Mouse (Mus musculus) stomach, embryonic 16.5 days (tissue): ENCODE results near the gene Gm45208. TPM values are rescaled to one million over a fixed set of nuclear protein-coding genes. Genes with fewer than 3 reads are reported as not detected.

Experiments
- ATAC-seq: fragments of 200-750 bp; cut with Nextera tagmentation; 2 replicates; pipeline ENCODE4 v1.8.0; 2017; ENCODE audit warnings: moderate number of reproducible peaks, moderate TSS enrichment; ENCODE audit not compliant: insufficient read depth, low FRiP score
- H3K27ac ChIP-seq: fragments of 300-500 bp; sonication (generic); 2 replicates; pipeline ENCODE4 v1.5.1; 2014; ENCODE audit warnings: low read length
- H3K27me3 ChIP-seq: fragments of 300-500 bp; sonication (generic); 2 replicates; pipeline ENCODE4 v1.6.1; 2014; ENCODE audit warnings: low read length, control low read depth, mixed read lengths; ENCODE audit not compliant: control insufficient read depth, insufficient read depth
- H3K36me3 ChIP-seq: fragments of 300-500 bp; sonication (generic); 2 replicates; pipeline ENCODE4 v1.6.1; 2014; ENCODE audit warnings: low read length; ENCODE audit not compliant: control insufficient read depth, insufficient read depth
- H3K4me1 ChIP-seq: fragments of 300-500 bp; sonication (generic); 2 replicates; pipeline ENCODE4 v1.6.1; 2014; ENCODE audit warnings: low read length, control low read depth, mixed read lengths; ENCODE audit not compliant: control insufficient read depth, insufficient read depth
- H3K4me2 ChIP-seq: fragments of 300-500 bp; sonication (generic); 2 replicates; pipeline ENCODE4 v1.6.1; 2014; ENCODE audit warnings: low read depth, low read length, mixed read lengths
- H3K4me3 ChIP-seq: fragments of 300-500 bp; sonication (generic); replicated peaks from 2 replicates; pipeline ENCODE4 v1.5.1; 2014; ENCODE audit warnings: mild to moderate bottlenecking, low read length
- H3K9ac ChIP-seq: fragments of 300-500 bp; sonication (generic); 2 replicates; pipeline ENCODE4 v1.6.1; 2014; ENCODE audit warnings: low read length
- H3K9me3 ChIP-seq: fragments of 300-500 bp; sonication (generic); replicated peaks from 2 replicates; pipeline ENCODE4 v1.6.1; 2016; ENCODE audit warnings: low read length, control low read depth; ENCODE audit not compliant: control insufficient read depth
- WGBS: fragments of 180-500 bp; shearing (Covaris S2); extraction: QIAGEN DNeasy Blood & Tissue Kit; methylation state at CpG from one replicate; pipeline ENCODE4 v1.1.7; 2014; 5-methylcytosine and 5-hydroxymethylcytosine counted together
- polyA plus RNA-seq: library from polyadenylated mRNA; unstranded; fragments of >200 nt; fragmentation: Nextera tagmentation; extraction: Ambion mirVana; gene quantifications from 2 replicates; pipeline ENCODE4 v1.2.1, GENCODE M21; 2015

The Gm45208 gene
- polyA plus RNA-seq, 1 experiment from 2014 or later = not detected

- no peak overlapping the region for H3K27ac ChIP-seq
- no peaks in the 10 kb centered on the region for H3K27me3 ChIP-seq
- H3K4me2 ChIP-seq = no peak overlapping the region
- no peaks in the 10 kb centered on the region for H3K9me3 ChIP-seq
- H3K4me1 ChIP-seq = no peaks in the 10 kb centered on the region
- H3K36me3 ChIP-seq = no peaks in the 10 kb centered on the region
- H3K4me3 ChIP-seq = no peak overlapping the region
- no peak overlapping the region for H3K9ac ChIP-seq
- WGBS = 76% methylated on average over 9 of the region's 9 CpGs
- ATAC-seq = no peak
Observed at GRCm38 (mm10) chrX:7775501-7776205, 53.6 kb downstream of the Gm45208 start.

DNA sequence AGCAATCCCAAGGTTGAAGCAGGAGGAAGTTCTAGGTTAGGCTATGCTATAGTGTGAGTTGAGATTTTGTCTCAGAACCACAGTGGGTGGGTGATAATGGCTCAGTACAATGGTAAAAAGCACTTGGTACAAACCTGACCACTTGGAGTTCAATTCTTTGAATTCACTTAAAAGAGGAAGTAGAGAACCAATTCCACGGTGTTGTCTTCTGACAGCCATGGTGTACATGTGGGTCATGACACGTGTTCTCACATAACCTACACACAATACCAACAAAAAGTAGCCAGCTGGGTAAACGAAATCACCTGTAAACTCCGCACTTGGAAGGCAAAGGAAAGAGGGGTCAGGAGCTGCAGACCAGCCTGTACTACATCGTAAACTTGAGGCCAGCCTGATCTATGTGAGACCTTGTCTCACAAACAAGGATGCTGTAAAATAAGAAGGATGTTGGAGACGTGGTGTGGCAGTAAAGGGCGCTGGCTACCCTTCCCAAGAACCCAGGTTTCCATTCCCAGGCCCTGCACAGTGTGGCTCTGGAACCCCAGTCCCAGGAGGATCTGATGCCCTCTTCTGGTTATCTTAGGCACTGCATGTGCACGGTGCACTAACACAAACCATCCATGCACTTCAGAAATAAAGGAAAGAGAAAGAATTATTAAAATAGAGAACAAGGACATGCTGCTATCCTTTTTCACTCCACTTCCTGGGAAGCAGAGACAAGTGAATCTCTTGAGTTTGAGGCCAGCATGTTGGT lies 54.5 kb downstream of the Gm45208 start:
- peak; percentile 64; the same call in 1 of the 2 replicates for ATAC-seq
- Histone ChIP-seq H3K27ac (no peak overlapping the region), H3K9ac (no peak overlapping the region), H3K27me3 (no peaks in the 10 kb centered on the region), H3K9me3 (no peaks in the 10 kb centered on the region), H3K4me3 (no peak overlapping the region), H3K4me2 (no peak overlapping the region), H3K36me3 (no peaks in the 10 kb centered on the region), H3K4me1 (no peaks in the 10 kb centered on the region)
- WGBS = 43% methylated on average over 8 of the region's 8 CpGs

GRCm38 (mm10) chrX:7778450-7779244 lies 56.6 kb downstream of the Gm45208 start:
- H3K4me2 ChIP-seq = no peak overlapping the region
- no peaks in the 10 kb centered on the region for H3K27me3 ChIP-seq
- peak; percentile 60; the same call in 1 of the 2 replicates for ATAC-seq
- H3K4me3 ChIP-seq = no peak overlapping the region
- H3K36me3 ChIP-seq = no peaks in the 10 kb centered on the region
- no peaks in the 10 kb centered on the region for H3K9me3 ChIP-seq
- no peak overlapping the region for H3K27ac ChIP-seq
- H3K4me1 ChIP-seq = no peaks in the 10 kb centered on the region
- H3K9ac ChIP-seq = no peak overlapping the region
- 61% methylated on average over 7 of the region's 7 CpGs for WGBS

GRCm38 (mm10) chrX:7779294-7779693 lies 57.2 kb downstream of the Gm45208 start:
- H3K36me3 ChIP-seq = no peaks in the 10 kb centered on the region
- no peaks in the 10 kb centered on the region for H3K9me3 ChIP-seq
- H3K4me3 ChIP-seq = no peak overlapping the region
- no peaks in the 10 kb centered on the region for H3K27me3 ChIP-seq
- H3K4me2 ChIP-seq = no peak overlapping the region
- no peak overlapping the region for H3K27ac ChIP-seq
- ATAC-seq = no peak
- 18% methylated on average over 3 of the region's 3 CpGs for WGBS
- no peaks in the 10 kb centered on the region for H3K4me1 ChIP-seq
- H3K9ac ChIP-seq = no peak overlapping the region

Other genes with a start within 250 kb of the Gm45208 start
- 0.16 TPM in 1 of 2 replicates, not detected in the other for gene Foxp3, start 148.6 kb upstream of the Gm45208 start, polyA plus RNA-seq
- gene Ppp1r3f, start 148.0 kb upstream of the Gm45208 start, polyA plus RNA-seq = 0.89 and 1.4 TPM in 2 replicates
- gene Ccdc22, start 116.7 kb upstream of the Gm45208 start, polyA plus RNA-seq = 28.5 and 29.6 TPM in 2 replicates
- gene Cacna1f, start 115.2 kb upstream of the Gm45208 start, polyA plus RNA-seq = 0.05 TPM in 1 of 2 replicates, not detected in the other
- gene Syp, start 83.8 kb upstream of the Gm45208 start, polyA plus RNA-seq = 9.8 and 10.3 TPM in 2 replicates
- 11.1 and 12.7 TPM in 2 replicates for gene Prickle3, start 65.0 kb upstream of the Gm45208 start, polyA plus RNA-seq
- 233 and 283 TPM in 2 replicates for gene Plp2, start 50.9 kb upstream of the Gm45208 start, polyA plus RNA-seq
- gene Magix, start 41.0 kb upstream of the Gm45208 start, polyA plus RNA-seq = 0.80 and 0.87 TPM in 2 replicates
- gene Gpkow, start 25.1 kb upstream of the Gm45208 start, polyA plus RNA-seq = 37.9 and 38.4 TPM in 2 replicates
- gene Wdr45, start 7.9 kb upstream of the Gm45208 start, polyA plus RNA-seq = 36.5 and 36.7 TPM in 2 replicates
- gene Praf2, start 6.2 kb downstream of the Gm45208 start, polyA plus RNA-seq = 59.4 and 63.1 TPM in 2 replicates
- 17.9 and 18.2 TPM in 2 replicates for gene Ccdc120, start 28.7 kb downstream of the Gm45208 start, polyA plus RNA-seq
- 21.7 and 25.2 TPM in 2 replicates for gene Tfe3, start 40.3 kb downstream of the Gm45208 start, polyA plus RNA-seq
- gene Gripap1, start 67.5 kb downstream of the Gm45208 start, polyA plus RNA-seq = 42.4 and 47.8 TPM in 2 replicates
- 1.7 and 2.0 TPM in 2 replicates for gene Kcnd1, start 100.0 kb downstream of the Gm45208 start, polyA plus RNA-seq
- gene Otud5, start 119.1 kb downstream of the Gm45208 start, polyA plus RNA-seq = 25.3 and 28.6 TPM in 2 replicates
- gene Pim2, start 156.0 kb downstream of the Gm45208 start, polyA plus RNA-seq = 10.9 and 11.1 TPM in 2 replicates
- gene Slc35a2, start 161.8 kb downstream of the Gm45208 start, polyA plus RNA-seq = 45.0 and 47.0 TPM in 2 replicates
- 99.8 and 104 TPM in 2 replicates for gene Pqbp1, start 177.0 kb downstream of the Gm45208 start, polyA plus RNA-seq
- gene Timm17b, start 177.1 kb downstream of the Gm45208 start, polyA plus RNA-seq = 142 and 143 TPM in 2 replicates
- gene Gm10491, start 185.6 kb downstream of the Gm45208 start, polyA plus RNA-seq = not detected in 2 replicates
- not detected in 2 replicates for gene Gm10490, start 187.3 kb downstream of the Gm45208 start, polyA plus RNA-seq
- gene Pcsk1n, start 197.6 kb downstream of the Gm45208 start, polyA plus RNA-seq = 7.6 and 8.6 TPM in 2 replicates
- gene Eras, start 206.4 kb downstream of the Gm45208 start, polyA plus RNA-seq = not detected in 2 replicates
- 21.4 and 23.3 TPM in 2 replicates for gene Hdac6, start 225.6 kb downstream of the Gm45208 start, polyA plus RNA-seq